Mouse (Mus musculus) G1E (cell line): ENCODE measurements around the gene Xylt1. TPM values are rescaled to one million over a fixed set of nuclear protein-coding genes. Genes with fewer than 3 reads are reported as not detected.

Experiments
- ATAC-seq: 2 replicates; pipeline ENCODE4 v1.8.0; 2016; ENCODE audit warnings: mild to moderate bottlenecking; ENCODE audit not compliant: insufficient number of reproducible peaks, poor library complexity, low FRiP score, severe bottlenecking; ENCODE audit errors: extremely low read depth
- DNase-seq: peaks from one replicate; pipeline ENCODE4 v3.0.0; 2012; ENCODE audit warnings: low spot score
- H3K27me3 ChIP-seq: 2 replicates; pipeline ENCODE4 v1.6.1; 2012; ENCODE audit warnings: mild to moderate bottlenecking, low read length, inconsistent platforms; ENCODE audit not compliant: insufficient read depth
- H3K36me3 ChIP-seq: replicated peaks from 2 replicates; pipeline ENCODE3; 2012; ENCODE audit warnings: mild to moderate bottlenecking, inconsistent platforms
- H3K4me1 ChIP-seq: 2 replicates; pipeline ENCODE4 v1.6.1; 2012; ENCODE audit warnings: low read depth, low read length, inconsistent platforms, mixed read lengths; ENCODE audit not compliant: insufficient read depth
- H3K4me3 ChIP-seq: 2 replicates; pipeline ENCODE4 v1.5.1; 2012; ENCODE audit warnings: low read depth, mild to moderate bottlenecking, inconsistent platforms, low read length, moderate library complexity, mixed read lengths
- H3K9me3 ChIP-seq: replicated peaks from 2 replicates; pipeline ENCODE4 v1.6.1; 2012; ENCODE audit warnings: inconsistent platforms
- CTCF ChIP-seq: IDR thresholded peaks from 2 replicates; pipeline ENCODE4 v1.5.1; 2012; ENCODE audit warnings: low read depth, low read length, inconsistent platforms, mixed read lengths
- GATA1 ChIP-seq: IDR thresholded peaks from 2 replicates; pipeline ENCODE4 v1.6.1; 2012; ENCODE audit warnings: borderline replicate concordance, low read length, inconsistent platforms, mixed read lengths
- GATA2 ChIP-seq: IDR thresholded peaks from 2 replicates; pipeline ENCODE4 v1.6.1; 2012; ENCODE audit warnings: low read depth, low read length, inconsistent platforms, borderline replicate concordance
- POLR2AphosphoS5 ChIP-seq: IDR thresholded peaks from 2 replicates; pipeline ENCODE4 v1.6.1; 2012; ENCODE audit warnings: low read depth, low read length, inconsistent platforms; ENCODE audit not compliant: insufficient replicate concordance
- TAL1 ChIP-seq: conservative IDR thresholded peaks from 2 replicates; pipeline ENCODE4 v1.6.1; 2012; ENCODE audit warnings: low read depth, low read length, inconsistent platforms, mixed read lengths
- polyA plus RNA-seq: library from polyadenylated mRNA; stranded (reverse); fragments of >175 nt; gene quantifications from 2 replicates; pipeline ENCODE4 v1.2.3, GENCODE M21; 2012
- total RNA-seq, 2 experiments: library from RNA; stranded (forward) in 1 of 2; stranded (reverse) in 1 of 2; fragments of 200-1000 nt in 1 of 2; fragments of >200 nt in 1 of 2; fragmentation: Nextera tagmentation in 1 of 2; gene quantifications; 2 replicates each; pipeline ENCODE4 v1.2.3; 2014 to 2017

Gene Xylt1
- total and polyA plus RNA-seq, 3 experiments, result 0.11 TPM; not detected in 2

DNA sequence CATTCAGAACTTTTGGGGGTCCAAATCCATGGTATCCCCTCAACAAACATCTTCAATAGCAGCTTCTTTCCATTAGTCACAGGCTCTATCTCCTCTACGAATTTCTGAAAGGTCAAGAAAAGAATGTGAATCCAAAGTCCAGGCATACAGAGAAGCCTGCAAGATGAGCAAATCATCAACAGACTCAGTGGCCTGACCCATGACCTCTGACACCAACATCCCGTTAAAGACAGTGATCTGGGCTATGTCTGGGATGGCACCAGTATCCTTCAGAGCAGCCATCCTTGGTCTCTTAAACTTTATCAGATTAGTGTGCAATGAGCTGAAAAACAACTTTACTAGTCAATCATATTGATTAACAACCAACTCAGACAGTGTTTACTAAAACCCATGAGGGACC is 163.3 kb downstream of the Xylt1 start:
- peaks cover 55% of the 10 kb centered on the region for H3K9me3 ChIP-seq
- H3K4me3 ChIP-seq, result no peak overlapping the region
- no peak for DNase-seq
- no peaks in the 10 kb centered on the region for H3K4me1 ChIP-seq
- no peak for TF ChIP-seq POLR2AphosphoS5
- TF ChIP-seq GATA1, result no peak
- no peak for TF ChIP-seq CTCF
- TF ChIP-seq GATA2, result no peak
- TF ChIP-seq TAL1, result no peak
- H3K36me3 ChIP-seq, result no peaks in the 10 kb centered on the region
- no peaks in the 10 kb centered on the region for H3K27me3 ChIP-seq
- no peak for ATAC-seq

DNA sequence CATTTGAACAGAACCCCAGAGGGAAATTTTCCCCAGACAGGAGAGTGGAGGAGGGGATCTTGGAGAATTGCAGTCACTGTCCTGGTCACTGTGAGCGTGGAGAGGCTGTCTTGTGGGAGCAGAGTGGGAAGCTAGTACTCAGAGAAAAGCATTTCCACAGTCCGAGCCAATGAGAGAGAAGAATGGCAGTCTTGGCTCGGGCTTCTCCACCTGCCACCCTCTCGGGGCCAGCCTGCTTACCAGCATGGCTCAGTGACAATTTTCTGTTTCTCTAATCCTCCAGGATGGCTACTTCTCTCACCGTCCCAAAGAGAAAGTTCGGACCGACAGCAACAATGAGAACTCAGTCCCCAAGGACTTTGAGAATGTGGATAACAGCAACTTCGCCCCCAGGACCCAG is 167.5 kb downstream of the Xylt1 start:
- DNase-seq (no peak), ATAC-seq (no peak)
- Histone ChIP-seq H3K4me1 (no peaks in the 10 kb centered on the region), H3K36me3 (no peaks in the 10 kb centered on the region), H3K27me3 (no peaks in the 10 kb centered on the region), H3K4me3 (no peak overlapping the region), H3K9me3 (peaks cover 54% of the 10 kb centered on the region)
- TF ChIP-seq GATA1 (no peak), CTCF (no peak), POLR2AphosphoS5 (no peak), GATA2 (no peak), TAL1 (no peak)

DNA sequence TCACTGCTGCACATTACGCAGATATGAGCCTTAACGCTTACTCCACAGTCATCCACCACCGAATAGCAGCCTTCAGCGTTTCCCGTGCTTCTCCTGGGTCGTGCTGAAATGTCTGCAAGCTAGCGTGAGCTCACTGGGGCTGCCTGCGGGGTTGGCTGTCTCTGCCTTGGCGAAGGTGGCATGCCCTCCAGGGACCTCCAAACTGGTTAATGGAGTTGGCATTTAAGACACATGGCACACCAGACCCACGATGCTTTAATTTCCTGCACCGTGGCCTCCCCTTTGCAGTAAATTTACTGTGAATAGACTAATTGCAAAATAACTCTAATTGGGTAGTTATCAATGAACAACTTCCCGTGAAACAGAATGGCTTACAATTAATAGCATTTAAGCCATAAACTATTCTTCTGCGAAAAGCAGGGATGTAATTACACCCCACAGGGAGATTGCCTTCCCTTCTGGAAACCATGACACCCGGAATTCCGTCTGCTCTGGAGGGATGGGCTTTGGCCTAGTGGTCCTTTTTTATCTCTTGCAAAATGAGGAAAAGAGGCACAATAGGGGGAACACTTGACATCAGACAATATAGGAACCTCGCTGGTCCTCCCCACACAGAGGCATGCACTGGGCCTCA is 170.3 kb downstream of the Xylt1 start:
- no peak for DNase-seq
- Histone ChIP-seq H3K27me3 (no peaks in the 10 kb centered on the region), H3K36me3 (no peaks in the 10 kb centered on the region), H3K9me3 (peaks cover 72% of the 10 kb centered on the region), H3K4me3 (no peak overlapping the region), H3K4me1 (no peaks in the 10 kb centered on the region)
- ATAC-seq, result no peak
- TF ChIP-seq POLR2AphosphoS5 (no peak), GATA1 (no peak), TAL1 (no peak), GATA2 (no peak), CTCF (no peak)

DNA sequence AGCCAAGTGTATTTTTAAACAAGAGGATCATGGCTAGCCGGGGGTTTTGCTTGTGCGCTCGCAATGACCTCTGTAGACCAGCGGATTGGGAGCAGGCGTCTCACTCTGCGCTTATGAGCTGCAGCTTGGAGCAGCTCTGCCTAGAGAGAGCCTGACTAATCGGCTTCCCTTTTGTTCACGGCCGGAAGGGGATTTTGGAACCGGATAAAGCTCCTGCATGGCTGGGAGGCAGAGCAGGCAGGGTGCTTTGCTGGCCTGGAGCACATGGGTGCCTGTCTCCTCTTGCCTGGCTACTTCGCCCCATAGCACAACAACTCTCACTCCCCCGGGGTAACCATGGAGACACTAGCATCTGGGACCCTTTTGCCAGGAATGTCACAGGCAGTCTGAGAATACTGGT is 172.4 kb downstream of the Xylt1 start:
- H3K36me3 ChIP-seq, result no peaks in the 10 kb centered on the region
- ATAC-seq (no peak), DNase-seq (no peak)
- H3K4me1 ChIP-seq, result no peaks in the 10 kb centered on the region
- peaks cover 70% of the 10 kb centered on the region for H3K9me3 ChIP-seq
- TF ChIP-seq TAL1 (no peak), GATA1 (no peak), GATA2 (no peak), POLR2AphosphoS5 (no peak), CTCF (no peak)
- no peak overlapping the region for H3K4me3 ChIP-seq
- H3K27me3 ChIP-seq, result no peaks in the 10 kb centered on the region

DNA sequence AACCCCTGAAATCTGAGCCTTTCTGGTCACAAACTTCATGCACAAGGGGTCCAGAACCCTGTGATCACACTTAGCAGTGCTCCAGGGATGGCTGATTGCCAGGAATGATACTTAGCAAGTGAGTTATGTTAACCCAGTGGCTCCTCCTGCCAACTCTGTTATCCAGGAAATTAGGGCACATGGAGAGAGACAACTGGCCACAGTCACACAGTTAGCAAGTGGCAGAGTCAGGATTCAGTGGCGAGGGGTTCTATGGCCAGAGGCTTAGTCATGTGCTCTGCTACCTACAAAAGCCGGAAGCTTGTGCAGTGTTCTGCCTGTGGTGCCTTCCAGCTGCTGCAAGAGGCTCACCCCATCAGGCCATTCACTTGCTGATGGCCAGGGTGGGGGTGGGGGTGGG is 175.0 kb downstream of the Xylt1 start:
- DNase-seq (no peak), ATAC-seq (no peak)
- Histone ChIP-seq H3K9me3 (peaks cover 73% of the 10 kb centered on the region), H3K4me3 (no peak overlapping the region), H3K36me3 (no peaks in the 10 kb centered on the region), H3K27me3 (no peaks in the 10 kb centered on the region), H3K4me1 (no peaks in the 10 kb centered on the region)
- TF ChIP-seq GATA1, result no peak
- TF ChIP-seq GATA2, result no peak
- no peak for TF ChIP-seq CTCF
- TF ChIP-seq TAL1, result no peak
- no peak for TF ChIP-seq POLR2AphosphoS5

DNA sequence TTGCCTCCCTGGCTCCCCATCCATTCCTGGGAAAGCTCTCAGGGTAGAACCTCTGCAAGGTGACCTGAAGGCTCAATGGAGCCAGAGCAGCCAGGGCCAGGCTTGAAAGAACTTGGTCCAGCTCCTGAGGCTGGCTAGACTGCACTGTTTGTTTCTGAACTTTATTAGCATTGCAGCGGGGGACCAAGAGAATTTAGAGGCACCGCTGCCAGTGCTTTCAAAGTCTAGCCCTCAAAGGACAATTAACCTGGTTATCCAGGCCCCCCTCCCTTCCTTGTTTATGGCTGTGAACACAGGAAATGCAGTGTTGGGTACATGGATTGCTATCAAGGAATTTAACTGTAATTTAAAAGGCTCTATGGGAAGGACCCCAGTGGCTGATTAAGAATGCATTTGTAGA is 177.4 kb downstream of the Xylt1 start:
- Histone ChIP-seq H3K9me3 (peaks cover 68% of the 10 kb centered on the region), H3K27me3 (no peaks in the 10 kb centered on the region), H3K4me3 (no peak overlapping the region), H3K36me3 (no peaks in the 10 kb centered on the region), H3K4me1 (no peaks in the 10 kb centered on the region)
- no peak for TF ChIP-seq GATA1
- TF ChIP-seq POLR2AphosphoS5, result no peak
- TF ChIP-seq TAL1, result no peak
- no peak for TF ChIP-seq CTCF
- TF ChIP-seq GATA2, result no peak
- no peak for ATAC-seq
- no peak for DNase-seq
